ENCODE assay signal across 9 mouse cellular contexts in genomic region chr11:88848590-88848989, GRCm38 (mm10). TPM values are rescaled to one million over a fixed set of nuclear protein-coding genes. Genes with fewer than 3 reads are reported as not detected.
DNase-seq lines count a peak whose midpoint lies in the region; ATAC-seq and TF ChIP-seq lines count a peak whose summit lies in the region.
"Had no signal": no experiment of that assay in that cellular context is flagged by ENCODE, and none has a peak within 500 bp of the region (broad histone marks: within the 10 kb centered on the region; RNA-seq: fewer than 3 reads in every experiment).

No protein-coding gene starts in this region.

- H3K4me1 ChIP-seq in testis, adult 2 months (ENCODE audit: control insufficient read depth, insufficient read depth, low read length), result peaks cover 4% of the 10 kb centered on the region
- H3K4me1 ChIP-seq in cerebellum, adult 2 months (ENCODE audit: control insufficient read depth, insufficient read depth, low read length), result peaks cover 34% of the 10 kb centered on the region
- H3K4me1 ChIP-seq in forebrain, postnatal 0 days (ENCODE audit: insufficient read depth), result peaks cover 7% of the 10 kb centered on the region; the same call in 1 of the 2 replicates
- no peaks in the 10 kb centered on the region for H3K4me1 ChIP-seq in hindbrain, postnatal 0 days (ENCODE audit: insufficient read depth, low read length)
- peaks cover 33% of the 10 kb centered on the region for H3K4me1 ChIP-seq in limb, embryonic 13.5 days

- ATAC-seq in forebrain, postnatal 0 days, result peak; percentile 62
- peak; percentile 60 for ATAC-seq in hindbrain, postnatal 0 days
- peak; percentile 57; the same call in 1 of the 2 replicates for ATAC-seq in limb, embryonic 13.5 days (ENCODE audit: low FRiP score, low read depth)

- H3K4me2 ChIP-seq in forebrain, postnatal 0 days (ENCODE audit: low read depth), result no peak overlapping the region
- H3K4me2 ChIP-seq in hindbrain, postnatal 0 days (ENCODE audit: low read depth, low read length), result no peak overlapping the region
- no peak overlapping the region for H3K4me2 ChIP-seq in limb, embryonic 13.5 days (replicated peaks)
- peak overlapping the region; percentile 6 for H3K4me2 ChIP-seq in myocyte (ENCODE audit: low read depth)

- H3K9ac ChIP-seq in forebrain, postnatal 0 days, result no peak overlapping the region
- H3K9ac ChIP-seq in hindbrain, postnatal 0 days (replicated peaks; ENCODE audit: low read length), result 0 out of 2 replicates have a peak overlapping the region, but pooled peaks have one; percentile 1
- H3K9ac ChIP-seq in limb, embryonic 13.5 days, result no peak overlapping the region

- H3K27ac ChIP-seq in testis, adult 2 months (ENCODE audit: control insufficient read depth, insufficient read depth, low read depth, low read length), result no peak overlapping the region
- H3K27ac ChIP-seq in cerebellum, adult 2 months (ENCODE audit: insufficient read depth, low read length), result no peak overlapping the region
- H3K27ac ChIP-seq in forebrain, postnatal 0 days (ENCODE audit: low read depth, low read length), result no peak overlapping the region
- H3K27ac ChIP-seq in hindbrain, postnatal 0 days, result no peak overlapping the region
- H3K27ac ChIP-seq in limb, embryonic 13.5 days, result no peak overlapping the region

- WGBS in cerebellum, adult 2 months, result 27% methylated on average over 5 of the region's 5 CpGs
- WGBS in forebrain, postnatal 0 days, result 22% methylated on average over 5 of the region's 5 CpGs
- WGBS in hindbrain, postnatal 0 days, result 25% methylated on average over 5 of the region's 5 CpGs
- 48% methylated on average over 5 of the region's 5 CpGs for WGBS in limb, embryonic 13.5 days

- no peak for DNase-seq in testis, postnatal 14 days (ENCODE audit: low spot score)
- peak; percentile 63 to 71 for DNase-seq in cerebellum, adult 2 months
- DNase-seq in forebrain, postnatal 0 days, result peak; percentile 47
- DNase-seq in hindbrain, postnatal 0 days (ENCODE audit: low spot score), result peak; percentile 66
- no peak for DNase-seq in c-Kit-positive CD71-positive TER-119-positive erythroid progenitor cells, embryonic 14.5 days (ENCODE audit: low spot score)

- no peaks in the 10 kb centered on the region for H3K36me3 ChIP-seq in testis, adult 2 months (ENCODE audit: control insufficient read depth, insufficient read depth, low read length)
- peaks cover 23% of the 10 kb centered on the region for H3K36me3 ChIP-seq in forebrain, postnatal 0 days (ENCODE audit: insufficient read depth)
- H3K36me3 ChIP-seq in hindbrain, postnatal 0 days (ENCODE audit: insufficient read depth, low read length), result peaks cover 13% of the 10 kb centered on the region; the same call in 1 of the 2 replicates
- H3K36me3 ChIP-seq in limb, embryonic 13.5 days, result peaks cover 23% of the 10 kb centered on the region
- no peaks in the 10 kb centered on the region for H3K36me3 ChIP-seq in myocyte (ENCODE audit: control insufficient read depth, insufficient read depth)

- 0 out of 2 replicates have a peak, but pooled peaks have one; percentile 27 for TF ChIP-seq CTCF in testis, adult 2 months (IDR thresholded peaks at IDR 0.05; ENCODE audit: control insufficient read depth, insufficient read depth, insufficient replicate concordance, low read depth, low read length)
- peak; percentile 74; the same call in 1 of the 2 replicates for TF ChIP-seq CTCF in cerebellum, adult 2 months (IDR thresholded peaks at IDR 0.05; ENCODE audit: borderline replicate concordance, insufficient read depth, low read depth, low read length)
- peak; percentile 69 for TF ChIP-seq CTCF in forebrain, postnatal 0 days (IDR thresholded peaks at IDR 0.05; ENCODE audit: low read depth)
- TF ChIP-seq CTCF in hindbrain, postnatal 0 days (IDR thresholded peaks at IDR 0.05; ENCODE audit: low read depth), result peak; percentile 72

- TF ChIP-seq POLR2A in testis, adult 2 months (IDR thresholded peaks at IDR 0.05; ENCODE audit: control insufficient read depth, low read depth, low read length), result no peak
- TF ChIP-seq POLR2A in cerebellum, adult 2 months (IDR thresholded peaks at IDR 0.05; ENCODE audit: borderline replicate concordance, insufficient read depth, low read length), result no peak
- no peak for TF ChIP-seq POLR2A in myocyte (IDR thresholded peaks at IDR 0.05; ENCODE audit: insufficient read length, low read depth)

- no peaks in the 10 kb centered on the region for H3K27me3 ChIP-seq in testis, adult 2 months (ENCODE audit: control insufficient read depth, insufficient read depth, low read length)
- no peaks in the 10 kb centered on the region for H3K27me3 ChIP-seq in cerebellum, adult 2 months (ENCODE audit: control insufficient read depth, insufficient read depth, low read length)
- H3K27me3 ChIP-seq in forebrain, postnatal 0 days (ENCODE audit: insufficient read depth, low read length), result no peaks in the 10 kb centered on the region
- no peaks in the 10 kb centered on the region for H3K27me3 ChIP-seq in hindbrain, postnatal 0 days (ENCODE audit: insufficient read depth, low read length)
- H3K27me3 ChIP-seq in limb, embryonic 13.5 days, result no peaks in the 10 kb centered on the region
- no peaks in the 10 kb centered on the region for H3K27me3 ChIP-seq in myocyte (ENCODE audit: control insufficient read depth, insufficient read depth, insufficient read length)

- H3K4me3 ChIP-seq in testis, adult 2 months (ENCODE audit: control insufficient read depth, low read depth, low read length), result peak overlapping the region; percentile 85
- H3K4me3 ChIP-seq in cerebellum, adult 2 months (replicated peaks; ENCODE audit: insufficient read depth, low read depth, low read length), result no peak overlapping the region
- no peak overlapping the region for H3K4me3 ChIP-seq in forebrain, postnatal 0 days (ENCODE audit: low read depth, low read length)
- H3K4me3 ChIP-seq in hindbrain, postnatal 0 days (ENCODE audit: low read length), result no peak overlapping the region
- H3K4me3 ChIP-seq in limb, embryonic 13.5 days, result no peak overlapping the region
- H3K4me3 ChIP-seq in myocyte, result no peak overlapping the region
- H3K4me3 ChIP-seq: erythroblast, embryonic 14.5 days had no signal

- H3K79me2 ChIP-seq in myocyte (ENCODE audit: control insufficient read depth, insufficient read depth), result peaks cover 35% of the 10 kb centered on the region

- H3ac ChIP-seq in myocyte (ENCODE audit: control insufficient read depth, insufficient read length), result no peak overlapping the region

- H3K9me3 ChIP-seq in forebrain, postnatal 0 days (ENCODE audit: low read length), result no peaks in the 10 kb centered on the region
- no peaks in the 10 kb centered on the region for H3K9me3 ChIP-seq in hindbrain, postnatal 0 days (ENCODE audit: low read length)
- H3K9me3 ChIP-seq in limb, embryonic 13.5 days, result no peaks in the 10 kb centered on the region

TF ChIP-seq in myocyte, 11 proteins besides CTCF, POLR2A, EP300 and RAD21:
- TF ChIP-seq MYOD1 (IDR thresholded peaks at IDR 0.05; ENCODE audit: control insufficient read depth in 1 of 3, insufficient read length in 2 of 3, low read depth in 2 of 3) (no peak), TCF3 (IDR thresholded peaks at IDR 0.05; ENCODE audit: insufficient read length, low read depth) (no peak)

RNA-seq across cellular contexts. Expression of gene Akap1, which starts 15.8 kb away (rescaled TPM):
- 535 and 558 TPM in 2 replicates for polyA plus RNA-seq in testis, adult 2 months (2012; rRNA removed)
- 41.5 and 42.8 TPM in 2 replicates for polyA plus RNA-seq in cerebellum, adult 2 months (2012; rRNA removed)
- total RNA-seq in forebrain, postnatal 0 days (2014; rRNA removed), result 53.2 and 60.7 TPM in 2 replicates
- 24.5 and 28.6 TPM in 2 replicates for polyA plus RNA-seq in forebrain, postnatal 0 days (2015; fragmentation: Nextera tagmentation; extraction: Ambion mirVana)
- 38.7 and 51.5 TPM in 2 replicates for total RNA-seq in hindbrain, postnatal 0 days (2014; rRNA removed)
- polyA plus RNA-seq in hindbrain, postnatal 0 days (2015; fragmentation: Nextera tagmentation; extraction: Ambion mirVana), result 19.5 and 20.8 TPM in 2 replicates
- 16.2 and 16.9 TPM in 2 replicates for polyA plus RNA-seq in limb, embryonic 13.5 days (2015; fragmentation: Nextera tagmentation; extraction: Ambion mirVana)
- 25.4 TPM for polyA plus RNA-seq in myocyte (2012; fragmentation: generic; extraction: Trizol)

Comparison
In these comparisons a context has a peak if more than half of its experiments do, and no peak if none do; other contexts are left out.
1. DNase-seq: peak in cerebellum, adult 2 months (2 of 2), forebrain, postnatal 0 days (single experiment) and hindbrain, postnatal 0 days (single experiment); none in testis, postnatal 14 days (single experiment) and c-Kit-positive CD71-positive TER-119-positive erythroid progenitor cells, embryonic 14.5 days (single experiment).
2. RNA of gene Akap1, which starts 15.8 kb away (polyA plus RNA-seq): 535 to 558 TPM in testis, adult 2 months; 41.5 to 42.8 TPM in cerebellum, adult 2 months, 24.5 to 28.6 TPM in forebrain, postnatal 0 days, 25.4 TPM in myocyte (single experiment), 19.5 to 20.8 TPM in hindbrain, postnatal 0 days and 16.2 to 16.9 TPM in limb, embryonic 13.5 days; every median in the first group is over 10 times any median in the second.
3. Peak in every context shown above with its lines, with median percentiles within 50 percentile points of each other: CTCF ChIP-seq and ATAC-seq.